Mouse (Mus musculus): ENCODE data around the gene Mettl16. TPM values are rescaled to one million over a fixed set of nuclear protein-coding genes. Genes with fewer than 3 reads are reported as not detected.

Gene Mettl16
- total RNA-seq, 1 experiment from 2014 or later: 28.1 TPM

DNA sequence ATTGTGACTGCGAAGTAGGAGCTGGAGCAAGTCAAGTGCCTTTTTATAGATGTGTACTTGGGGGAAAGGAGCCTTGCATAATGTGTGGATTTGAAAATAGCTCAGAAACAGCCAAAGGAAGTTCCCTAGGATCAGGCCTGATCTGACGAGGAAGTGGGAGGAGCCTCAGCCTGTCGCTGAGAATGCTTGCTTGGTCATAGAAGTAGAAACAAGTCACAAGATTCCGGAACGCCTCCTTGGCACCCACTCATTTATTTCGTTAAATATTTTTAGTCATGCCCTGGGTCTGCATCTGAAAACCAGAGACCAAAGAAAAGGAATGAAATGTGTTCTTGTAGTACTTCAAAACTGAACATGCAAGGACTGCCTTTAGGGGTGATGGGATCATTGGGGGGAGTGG lies 68.3 kb downstream of the Mettl16 start:
- peak; percentile 36 for ATAC-seq (replicated peaks; ENCODE audit: insufficient number of reproducible peaks, low FRiP score, low TSS enrichment, poor library complexity, severe bottlenecking)

DNA sequence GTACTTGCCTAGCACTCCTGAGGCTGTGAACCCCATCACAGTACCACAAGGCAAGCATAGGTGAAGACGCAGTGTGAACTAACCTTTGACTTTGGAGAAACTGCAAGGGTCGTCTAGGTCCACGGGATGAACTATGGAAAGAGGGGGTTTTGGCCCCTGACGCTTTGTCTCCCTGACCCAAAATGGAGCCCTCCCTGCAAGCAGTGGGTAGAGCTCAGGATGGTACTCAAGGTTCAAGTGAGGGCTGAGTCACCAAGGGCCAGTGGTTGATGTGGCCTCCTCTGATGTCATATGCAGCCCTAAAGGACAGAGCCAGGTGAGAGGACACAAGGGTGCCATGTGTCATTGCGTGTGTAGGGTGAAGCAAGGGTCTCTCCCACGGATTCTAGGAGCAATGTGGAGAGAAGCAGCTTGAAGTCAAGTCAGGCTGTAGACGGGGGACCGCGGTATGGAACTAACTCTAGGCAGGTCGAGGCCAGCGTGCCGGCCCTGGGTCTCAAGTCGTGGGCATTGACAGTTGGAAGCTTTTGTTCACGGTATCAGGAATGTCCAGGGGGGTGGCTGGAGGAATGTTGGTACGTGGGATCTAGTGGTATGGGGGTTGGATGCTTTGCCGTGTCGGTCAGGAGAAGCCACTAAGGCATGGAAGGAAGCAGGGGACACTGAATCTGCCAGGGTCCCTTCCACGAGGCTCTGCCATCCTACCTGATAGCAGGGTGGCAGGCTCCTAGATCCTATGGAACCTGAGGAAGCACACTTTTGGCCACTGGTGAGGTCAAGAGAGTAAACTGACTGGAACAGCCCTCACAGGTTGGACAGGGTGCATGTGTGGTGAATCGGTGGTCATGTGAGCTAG lies 69.5 kb downstream of the Mettl16 start:
- no peak for ATAC-seq (replicated peaks; ENCODE audit: insufficient number of reproducible peaks, low FRiP score, low TSS enrichment, poor library complexity, severe bottlenecking)

DNA sequence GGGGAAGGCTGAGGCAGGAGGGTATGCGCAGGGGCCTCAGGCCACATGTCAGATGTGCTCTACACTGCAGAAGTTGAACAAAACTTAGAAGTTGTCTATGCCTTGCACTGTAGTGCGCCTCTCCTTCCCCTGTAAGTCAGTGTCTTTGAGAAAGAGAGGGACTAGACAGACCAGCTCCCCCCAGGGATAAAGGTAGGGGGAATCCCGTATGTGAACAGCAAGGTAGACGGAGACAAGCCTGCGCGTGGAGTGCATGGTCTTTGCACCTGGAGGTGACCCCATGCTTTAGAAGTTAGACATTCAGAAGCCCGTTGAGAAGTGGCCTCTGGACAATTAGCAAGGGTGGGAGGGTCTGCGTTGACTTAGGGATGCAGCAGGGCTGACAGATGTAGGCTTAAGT lies 70.1 kb downstream of the Mettl16 start:
- ATAC-seq (replicated peaks; ENCODE audit: insufficient number of reproducible peaks, low FRiP score, low TSS enrichment, poor library complexity, severe bottlenecking): no peak

DNA sequence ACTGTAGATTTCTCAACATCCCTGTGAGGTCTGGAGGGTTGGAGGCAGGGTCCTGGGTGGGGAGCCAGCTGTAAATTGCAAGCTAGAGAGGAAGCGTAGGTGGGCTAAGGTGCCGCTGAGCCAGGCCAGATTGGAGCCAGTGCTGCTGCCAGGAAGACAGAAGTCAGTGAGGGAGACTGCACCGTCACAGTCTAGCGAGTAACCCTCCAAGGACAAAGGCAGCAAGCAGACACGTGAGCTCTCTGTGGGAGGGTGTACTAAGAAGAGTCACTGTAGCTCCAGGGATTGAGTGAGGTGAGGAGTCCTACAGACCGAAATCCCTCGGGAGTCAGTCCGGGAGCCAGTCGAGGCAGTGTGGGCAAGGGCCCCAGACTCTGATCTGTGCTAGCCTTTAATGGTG lies 70.7 kb downstream of the Mettl16 start:
- ATAC-seq (replicated peaks; ENCODE audit: insufficient number of reproducible peaks, low FRiP score, low TSS enrichment, poor library complexity, severe bottlenecking): no peak

DNA sequence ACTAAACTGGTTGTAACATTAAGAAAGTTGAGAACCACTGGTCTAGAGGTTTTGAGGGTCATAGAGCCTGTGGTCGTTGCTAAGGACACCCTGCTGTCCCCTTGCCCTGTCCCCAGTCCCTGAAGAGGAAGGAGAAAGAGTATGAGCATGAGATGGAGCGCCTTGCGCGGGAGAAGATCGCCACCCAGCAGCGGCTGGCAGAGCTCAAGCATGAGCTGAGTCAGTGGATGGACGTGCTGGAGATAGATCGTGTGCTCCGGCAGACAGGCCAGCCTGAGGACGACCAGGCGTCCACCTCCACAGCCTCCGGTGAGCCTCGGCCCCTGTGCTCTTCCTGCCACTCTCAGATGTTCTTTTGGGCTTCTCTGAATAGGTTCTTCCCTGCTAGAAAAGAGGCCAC lies 71.4 kb downstream of the Mettl16 start:
- ATAC-seq (replicated peaks; ENCODE audit: insufficient number of reproducible peaks, low FRiP score, low TSS enrichment, poor library complexity, severe bottlenecking): no peak

DNA sequence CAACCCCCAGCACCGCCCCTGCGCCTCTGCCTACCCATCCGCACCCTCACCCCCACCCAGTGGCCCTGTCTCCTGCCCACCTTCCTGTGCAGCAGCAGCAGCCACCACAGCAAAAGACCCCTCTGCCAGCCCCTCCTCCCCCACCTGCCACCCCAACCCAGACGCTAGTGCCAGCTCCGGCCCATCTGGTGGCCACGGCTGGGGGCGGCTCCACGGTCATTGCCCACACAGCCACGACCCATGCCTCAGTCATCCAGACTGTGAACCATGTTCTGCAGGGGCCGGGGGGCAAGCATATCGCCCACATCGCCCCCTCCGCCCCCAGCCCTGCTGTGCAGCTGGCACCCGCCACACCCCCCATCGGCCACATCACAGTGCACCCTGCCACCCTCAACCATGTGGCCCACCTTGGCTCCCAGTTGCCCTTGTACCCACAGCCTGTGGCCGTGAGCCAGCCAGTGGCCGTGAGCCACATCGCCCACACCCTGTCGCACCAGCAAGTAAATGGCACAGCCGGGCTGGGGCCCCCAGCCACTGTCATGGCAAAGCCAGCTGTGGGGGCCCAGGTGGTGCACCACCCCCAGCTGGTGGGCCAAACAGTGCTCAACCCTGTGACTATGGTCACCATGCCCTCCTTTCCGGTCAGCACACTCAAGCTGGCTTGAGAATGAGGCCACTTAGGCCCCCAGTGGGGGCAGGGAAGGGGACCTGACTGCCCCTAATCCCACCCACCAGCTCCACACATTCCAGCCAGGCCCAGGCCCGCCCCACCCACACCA lies 72.2 kb downstream of the Mettl16 start:
- ATAC-seq (replicated peaks; ENCODE audit: insufficient number of reproducible peaks, low FRiP score, low TSS enrichment, poor library complexity, severe bottlenecking): no peak

DNA sequence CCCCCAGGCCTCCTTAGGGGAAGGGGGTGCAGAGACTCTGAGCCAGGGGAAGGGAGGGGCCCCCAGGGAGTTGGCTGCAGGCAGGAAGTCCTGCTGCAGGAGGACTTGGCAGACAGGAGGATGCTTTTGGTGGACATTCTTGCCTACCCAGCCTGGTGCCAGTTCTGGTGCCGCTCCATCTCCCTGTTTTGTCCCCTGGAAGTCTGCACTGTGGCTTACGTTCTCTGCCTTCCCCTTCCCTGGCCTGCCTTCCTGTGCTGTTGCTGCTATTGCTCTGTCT lies 72.7 kb downstream of the Mettl16 start:
- no peak for ATAC-seq (replicated peaks; ENCODE audit: insufficient number of reproducible peaks, low FRiP score, low TSS enrichment, poor library complexity, severe bottlenecking)

DNA sequence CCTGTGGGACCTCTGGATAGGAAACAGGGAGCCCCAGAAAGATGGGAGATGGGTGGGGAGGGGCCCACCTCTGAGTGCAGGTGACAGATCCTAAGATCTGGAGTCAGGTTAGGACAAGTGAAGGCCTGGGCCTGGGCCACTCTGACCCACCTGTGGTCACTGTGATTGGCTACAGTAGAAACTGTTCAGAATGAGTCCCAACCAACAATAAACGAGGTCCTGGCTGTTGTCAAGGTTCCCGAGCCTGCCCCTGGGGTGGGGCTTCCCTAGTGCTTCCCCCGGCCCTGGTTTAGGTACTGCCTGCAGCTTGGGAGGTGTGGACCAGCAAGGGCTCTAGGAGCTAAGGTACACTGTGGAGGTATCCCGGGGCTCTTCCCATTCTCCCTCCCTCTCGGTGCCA lies 73.1 kb downstream of the Mettl16 start:
- ATAC-seq (replicated peaks; ENCODE audit: insufficient number of reproducible peaks, low FRiP score, low TSS enrichment, poor library complexity, severe bottlenecking): no peak

DNA sequence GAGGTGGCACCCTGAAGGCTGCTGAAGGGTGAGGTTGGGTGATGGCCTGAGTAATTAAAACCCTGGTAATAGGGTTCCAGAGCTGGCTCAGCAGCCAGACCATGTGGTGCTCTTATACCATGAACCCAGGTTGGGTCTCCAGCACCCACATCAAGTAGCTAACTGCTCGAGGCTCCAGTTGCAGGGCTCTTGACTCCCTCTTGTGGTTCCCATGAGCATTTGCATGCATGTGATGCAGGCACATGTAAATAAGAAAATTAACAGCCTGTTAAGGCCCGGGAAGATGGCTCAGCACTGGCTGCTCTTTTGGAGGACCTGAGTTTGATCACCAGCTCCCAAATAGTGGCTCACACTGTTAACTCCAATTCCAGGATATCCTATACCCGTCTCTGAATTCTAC lies 75.2 kb downstream of the Mettl16 start:
- no peak for ATAC-seq (replicated peaks; ENCODE audit: insufficient number of reproducible peaks, low FRiP score, low TSS enrichment, poor library complexity, severe bottlenecking)

DNA sequence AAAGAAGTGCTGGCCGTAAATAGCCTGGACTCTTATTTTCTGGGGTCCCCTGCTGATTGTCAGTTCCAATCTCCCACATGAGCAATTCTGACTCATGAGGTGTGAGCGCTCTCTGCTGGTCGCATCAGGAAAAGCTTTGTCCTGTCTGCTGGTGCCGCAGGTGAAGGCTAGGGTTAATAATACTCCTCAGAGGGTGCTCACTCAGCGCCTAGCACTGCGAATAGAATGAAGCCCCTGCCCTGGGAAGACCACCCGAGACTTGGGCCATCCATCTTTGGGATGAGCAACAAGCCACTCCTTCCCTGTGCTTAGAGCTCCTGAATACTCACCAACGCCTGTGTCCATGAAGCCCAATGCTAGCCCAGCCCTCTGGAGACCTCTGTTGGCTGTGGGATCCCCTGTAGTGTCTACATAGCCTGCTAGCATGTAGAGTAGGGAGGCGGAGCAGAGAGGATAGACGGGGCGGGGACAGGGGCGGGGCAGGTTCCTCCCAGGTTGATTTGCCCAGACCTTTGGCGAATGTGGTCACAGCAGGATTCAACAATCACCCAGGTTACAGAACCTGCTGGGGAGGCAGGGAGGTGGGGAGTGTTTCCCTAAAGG lies 77.4 kb downstream of the Mettl16 start:
- peak; percentile 60 for ATAC-seq (replicated peaks; ENCODE audit: insufficient number of reproducible peaks, low FRiP score, low TSS enrichment, poor library complexity, severe bottlenecking)

DNA sequence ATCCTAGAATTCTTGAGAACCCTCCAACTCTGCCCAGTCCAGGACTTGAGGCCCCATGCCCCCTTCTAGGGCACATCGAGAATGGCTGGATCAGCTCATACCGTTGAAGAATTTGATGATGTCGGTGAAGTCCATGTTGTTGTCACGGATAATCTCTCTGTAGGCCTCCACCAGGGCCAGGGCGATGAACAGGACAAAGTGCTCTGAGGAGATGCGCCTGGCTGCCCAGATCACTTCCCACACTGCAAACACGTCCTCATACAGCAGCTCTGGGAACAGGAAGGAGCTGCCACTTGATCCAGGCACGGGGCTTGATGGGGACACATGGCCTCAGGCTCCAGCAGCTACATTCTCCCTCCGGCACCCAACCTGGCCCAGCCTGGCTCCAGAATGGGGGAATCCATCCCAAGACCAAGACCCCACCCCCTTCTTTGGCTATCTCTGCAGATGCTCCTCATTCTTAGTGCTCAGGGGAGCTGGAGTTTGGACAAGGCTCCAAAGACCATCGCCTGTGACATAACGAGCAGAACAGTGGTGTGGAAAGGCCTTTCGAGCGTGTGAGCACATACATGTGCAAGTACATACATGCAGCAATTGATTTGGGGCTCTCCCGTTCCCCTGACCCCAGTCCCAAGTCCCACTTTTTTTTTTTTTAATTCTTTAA lies 80.5 kb downstream of the Mettl16 start:
- ATAC-seq (replicated peaks; ENCODE audit: insufficient number of reproducible peaks, low FRiP score, low TSS enrichment, poor library complexity, severe bottlenecking): no peak

DNA sequence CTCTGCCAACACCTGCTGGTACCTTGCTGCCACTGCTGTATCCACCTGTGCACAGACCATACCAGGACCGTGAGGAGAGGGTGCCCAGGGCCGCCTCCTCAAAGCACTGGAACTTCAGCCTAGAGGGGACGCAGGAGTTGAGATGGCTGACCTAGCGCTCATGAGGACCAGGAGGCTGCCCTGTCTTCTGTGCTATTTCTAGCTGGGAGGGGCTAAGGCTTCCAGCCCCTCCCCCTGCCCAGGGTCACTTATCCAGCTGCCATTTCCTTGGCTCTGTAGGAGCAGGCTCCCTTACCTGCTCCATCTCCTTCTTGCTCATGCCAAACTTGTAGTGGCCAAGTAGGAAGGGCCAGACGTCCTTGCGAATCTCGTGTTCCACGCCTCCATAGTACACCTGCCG lies 87.1 kb downstream of the Mettl16 start:
- no peak for ATAC-seq (replicated peaks; ENCODE audit: insufficient number of reproducible peaks, low FRiP score, low TSS enrichment, poor library complexity, severe bottlenecking)

DNA sequence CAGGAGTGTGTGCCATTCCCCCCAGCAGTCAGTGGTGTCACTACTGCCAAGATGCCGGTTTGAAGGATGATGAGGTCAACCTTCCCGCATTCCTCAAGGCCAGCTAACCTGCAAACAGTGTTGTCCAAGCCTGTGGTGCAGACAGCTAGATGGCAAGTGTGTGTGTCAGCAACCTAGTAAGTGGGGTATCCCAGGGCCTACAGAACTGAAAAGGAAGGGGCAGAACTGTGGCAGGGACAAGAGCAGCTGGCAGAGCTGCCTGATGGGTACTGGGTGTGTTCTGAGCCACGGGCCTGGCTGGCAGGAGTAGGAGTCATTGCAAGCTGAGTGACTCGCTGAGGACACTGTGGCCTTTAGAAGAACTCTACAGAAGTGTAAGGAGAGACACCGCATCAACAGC lies 91.5 kb downstream of the Mettl16 start:
- ATAC-seq (replicated peaks; ENCODE audit: insufficient number of reproducible peaks, low FRiP score, low TSS enrichment, poor library complexity, severe bottlenecking): no peak

DNA sequence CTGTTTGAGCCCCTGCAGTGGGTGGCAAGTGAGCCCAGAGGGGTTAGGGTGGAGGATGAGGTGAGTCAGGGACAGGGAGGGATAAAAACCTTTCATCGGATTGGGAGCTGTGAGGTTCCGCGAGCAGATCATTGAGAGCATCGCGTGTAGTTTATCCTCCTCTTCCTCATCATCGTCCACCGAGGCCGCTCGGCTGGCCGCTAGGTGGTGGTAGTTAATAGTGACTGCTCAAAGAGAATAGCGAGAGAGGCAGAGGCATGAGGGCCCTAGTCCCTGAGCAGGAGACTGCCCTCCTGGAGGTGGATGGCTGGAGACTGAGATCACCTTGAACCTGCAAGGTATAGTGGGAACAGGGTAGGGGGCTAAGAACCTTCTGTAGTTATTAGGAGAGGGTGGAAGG lies 92.8 kb downstream of the Mettl16 start:
- ATAC-seq (replicated peaks; ENCODE audit: insufficient number of reproducible peaks, low FRiP score, low TSS enrichment, poor library complexity, severe bottlenecking): no peak

DNA sequence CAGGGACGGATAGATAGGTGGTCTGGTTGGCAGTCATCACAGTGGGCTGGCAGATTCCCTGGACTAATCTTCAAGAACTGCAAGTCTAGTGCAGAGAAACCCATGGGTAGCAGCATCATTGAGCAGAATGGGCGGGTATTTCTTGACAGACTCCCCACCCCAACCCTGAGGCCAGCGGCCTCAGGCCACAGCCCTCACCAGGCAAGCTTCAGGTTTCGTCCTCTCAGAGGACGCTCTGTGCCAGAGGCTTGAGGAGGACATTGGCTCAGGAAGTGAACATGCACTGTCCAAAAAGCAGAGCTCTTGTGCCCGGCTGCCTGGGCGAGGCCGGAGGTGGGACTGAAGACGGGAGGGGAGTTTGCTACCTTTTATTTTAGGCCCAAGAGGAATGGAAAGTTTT lies 93.8 kb downstream of the Mettl16 start:
- ATAC-seq (replicated peaks; ENCODE audit: insufficient number of reproducible peaks, low FRiP score, low TSS enrichment, poor library complexity, severe bottlenecking): no peak

DNA sequence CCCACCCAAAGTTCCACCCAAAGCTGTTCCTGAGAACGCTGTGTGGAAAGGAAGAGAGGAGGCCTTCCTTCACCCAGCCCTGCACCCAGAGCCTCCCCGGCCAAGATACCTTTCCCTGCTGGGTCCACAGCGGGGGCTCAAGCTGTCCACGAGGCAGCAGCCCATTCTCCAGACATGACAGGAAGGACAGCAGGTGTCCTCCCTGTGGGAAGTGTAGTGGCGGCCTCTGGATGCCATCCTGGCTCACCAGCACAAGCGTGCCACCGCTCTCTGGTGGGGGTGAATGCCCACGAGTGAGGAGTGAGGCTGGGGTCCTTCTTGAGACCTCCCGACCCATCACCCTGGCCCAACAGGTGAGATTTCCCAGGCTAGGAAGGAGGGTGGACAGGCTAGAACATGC lies 94.6 kb downstream of the Mettl16 start:
- no peak for ATAC-seq (replicated peaks; ENCODE audit: insufficient number of reproducible peaks, low FRiP score, low TSS enrichment, poor library complexity, severe bottlenecking)

DNA sequence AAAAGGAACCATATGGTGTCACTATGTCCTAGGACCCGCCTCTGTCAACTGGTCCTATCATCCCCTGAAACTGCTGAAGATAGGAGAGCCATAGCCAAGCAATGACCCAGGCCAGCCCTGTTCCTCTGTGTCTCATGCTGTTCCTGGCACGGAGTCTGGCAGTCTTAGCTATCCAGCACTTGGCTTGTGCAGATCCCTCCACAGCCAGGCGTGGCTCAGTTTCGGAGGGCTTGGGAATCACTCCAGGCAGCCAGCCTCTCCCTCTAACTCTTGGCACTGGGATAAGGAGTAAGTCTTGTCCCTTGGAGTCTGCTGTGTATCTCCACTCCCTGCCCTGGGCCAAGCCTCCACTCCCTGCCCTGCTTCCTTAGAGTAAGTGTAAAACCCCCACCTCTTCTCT lies 96.0 kb downstream of the Mettl16 start:
- ATAC-seq (replicated peaks; ENCODE audit: insufficient number of reproducible peaks, low FRiP score, low TSS enrichment, poor library complexity, severe bottlenecking): no peak

DNA sequence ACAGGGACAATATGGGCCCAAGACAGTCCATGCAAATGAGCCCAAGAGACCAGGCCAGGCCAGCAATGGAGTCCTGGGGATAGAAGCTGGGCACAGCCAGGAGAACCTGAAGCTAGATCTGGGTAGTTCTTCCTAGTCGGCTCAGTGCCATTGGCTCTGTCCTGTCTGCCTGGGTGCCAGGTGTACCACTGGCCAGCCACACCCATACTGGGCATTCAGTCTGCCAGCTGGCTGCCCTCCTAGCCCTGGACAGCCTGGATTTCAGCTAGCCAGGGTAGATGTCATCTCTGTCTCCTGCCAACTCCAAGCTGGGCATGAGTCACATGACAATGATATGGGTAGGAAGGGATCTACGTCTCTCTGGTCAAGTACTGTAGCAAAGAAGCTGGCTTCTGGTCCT lies 96.6 kb downstream of the Mettl16 start:
- ATAC-seq (replicated peaks; ENCODE audit: insufficient number of reproducible peaks, low FRiP score, low TSS enrichment, poor library complexity, severe bottlenecking): no peak

DNA sequence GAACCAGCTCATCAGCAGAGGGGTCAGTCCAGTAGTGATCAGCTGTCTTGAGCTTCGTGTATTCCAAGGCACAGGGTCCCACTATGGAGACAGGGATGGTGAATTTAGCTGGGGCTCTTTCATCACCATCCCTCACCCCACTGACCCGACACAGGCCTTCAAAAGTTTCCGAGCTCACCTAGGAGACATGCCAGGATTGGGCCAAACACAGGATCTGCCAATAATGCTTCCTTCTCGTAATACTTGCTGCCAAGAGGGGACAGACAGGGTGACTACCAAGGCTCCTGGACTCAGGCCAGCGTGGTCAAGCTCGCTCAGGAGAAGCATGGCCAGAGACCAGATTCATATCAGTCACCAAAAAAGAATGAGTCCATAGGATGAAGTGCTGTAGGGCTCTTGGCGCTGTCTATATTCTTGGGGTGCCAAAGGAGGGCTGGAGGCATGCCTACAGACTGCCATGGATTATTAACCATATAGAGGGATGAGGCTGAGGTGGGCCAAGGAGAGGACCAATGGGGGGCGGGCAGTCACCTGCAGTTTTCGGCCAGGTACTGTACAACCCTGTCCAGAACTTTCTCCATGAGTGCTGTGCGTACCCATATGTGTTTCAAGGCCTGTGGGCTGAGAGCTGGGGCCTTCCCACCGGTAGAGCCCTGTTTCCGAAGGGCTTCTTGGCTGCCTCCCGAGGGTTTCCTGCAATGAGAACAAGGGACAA lies 97.6 kb downstream of the Mettl16 start:
- no peak for ATAC-seq (replicated peaks; ENCODE audit: insufficient number of reproducible peaks, low FRiP score, low TSS enrichment, poor library complexity, severe bottlenecking)

Measured in monocyte, adult 5-6 weeks (primary cell).